Mouse (Mus musculus): ENCODE data around the gene Tmem189.

The Tmem189 gene

DNA sequence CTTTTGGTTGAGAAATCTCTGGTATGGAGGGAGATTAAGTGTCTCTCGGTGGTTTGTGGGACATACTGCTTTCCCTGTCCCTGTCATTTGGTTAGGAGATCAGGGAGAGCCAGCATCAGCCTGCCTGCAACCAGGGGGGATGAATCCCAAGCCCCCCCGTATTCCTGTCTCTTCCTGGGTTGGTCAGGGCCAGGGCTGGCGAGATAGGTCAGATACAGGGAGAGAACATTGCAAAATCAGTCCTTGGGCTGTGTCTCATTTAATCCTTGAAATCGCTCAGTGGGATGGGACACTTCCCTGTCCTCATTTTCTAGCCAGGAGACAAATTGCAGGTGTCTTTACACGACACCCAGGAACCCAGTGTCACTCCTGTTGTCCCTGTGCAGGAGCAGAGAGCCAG lies 10.4 kb upstream of the Tmem189 start:
- DNase-seq, result no peak

DNA sequence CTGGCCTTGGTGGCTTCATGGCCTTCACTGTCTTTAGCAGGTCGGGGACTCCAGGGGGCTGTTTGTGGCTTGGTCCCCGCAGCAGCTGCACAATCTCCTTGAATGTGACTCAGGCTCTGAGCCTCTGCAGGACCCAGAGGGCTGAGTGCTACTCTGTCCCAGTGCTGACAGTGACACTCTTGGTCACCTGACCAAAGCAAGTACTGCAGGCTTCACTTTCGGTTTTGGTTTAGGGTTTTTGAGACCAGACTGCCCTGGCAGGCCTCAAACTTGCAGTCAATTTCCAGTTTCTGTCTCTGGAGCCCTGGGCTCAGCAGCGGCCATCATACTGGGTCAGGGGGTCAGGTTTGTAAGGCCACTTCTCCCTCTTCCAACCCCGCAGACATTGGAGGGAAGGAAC lies 8.3 kb upstream of the Tmem189 start:
- peak; percentile 55 for DNase-seq

DNA sequence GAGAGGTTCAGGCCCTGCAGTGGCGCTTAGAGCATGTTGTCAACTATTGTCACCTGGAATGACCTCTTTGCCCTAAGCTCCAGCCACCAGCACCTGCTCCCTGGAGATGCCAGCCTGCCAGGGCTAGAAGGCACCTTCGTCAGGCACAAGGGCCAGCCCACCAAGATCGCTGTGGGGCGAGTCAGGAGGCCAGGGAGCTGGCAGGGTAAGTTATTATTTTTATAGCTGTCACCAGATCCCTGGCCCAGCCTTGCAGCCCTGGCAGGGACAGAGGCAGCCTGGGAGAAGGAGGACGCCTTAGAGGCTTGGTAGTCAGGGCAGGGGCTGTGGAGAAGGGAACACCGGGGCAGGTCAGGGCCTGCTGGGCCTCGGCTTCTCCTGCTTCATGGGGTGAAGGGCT lies 6.5 kb upstream of the Tmem189 start:
- no peak for DNase-seq

GRCm38 (mm10) chr2:167695491-167695890 lies 5.9 kb upstream of the Tmem189 start:
- no peak for DNase-seq

- DNase-seq, result no peak
Observed at GRCm38 (mm10) chr2:167694963-167695362, 5.3 kb upstream of the Tmem189 start.

GRCm38 (mm10) chr2:167694244-167694643 lies 4.6 kb upstream of the Tmem189 start:
- no peak for DNase-seq

- no peak for DNase-seq
Observed at GRCm38 (mm10) chr2:167693540-167693939, 3.9 kb upstream of the Tmem189 start.

DNA sequence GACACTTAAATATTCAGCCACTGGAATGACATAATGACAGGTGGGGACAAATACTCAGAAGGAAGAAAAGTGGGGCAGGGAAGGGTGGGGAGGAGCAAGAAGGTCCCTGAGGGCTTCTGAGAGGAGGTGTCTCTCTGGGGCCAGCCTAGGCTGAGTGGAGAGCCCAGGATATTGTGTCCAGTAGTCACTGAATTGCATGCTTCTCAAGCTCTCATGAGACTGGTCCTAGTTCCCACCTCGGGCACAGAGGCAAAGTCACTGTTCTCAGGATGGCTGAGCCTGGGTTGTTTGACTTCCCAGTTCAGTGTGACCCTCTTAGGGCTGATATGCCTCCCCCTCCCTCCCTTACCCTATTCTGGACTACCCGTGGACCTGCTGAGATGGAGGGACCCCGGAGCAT lies 3.2 kb upstream of the Tmem189 start:
- no peak for DNase-seq

DNA sequence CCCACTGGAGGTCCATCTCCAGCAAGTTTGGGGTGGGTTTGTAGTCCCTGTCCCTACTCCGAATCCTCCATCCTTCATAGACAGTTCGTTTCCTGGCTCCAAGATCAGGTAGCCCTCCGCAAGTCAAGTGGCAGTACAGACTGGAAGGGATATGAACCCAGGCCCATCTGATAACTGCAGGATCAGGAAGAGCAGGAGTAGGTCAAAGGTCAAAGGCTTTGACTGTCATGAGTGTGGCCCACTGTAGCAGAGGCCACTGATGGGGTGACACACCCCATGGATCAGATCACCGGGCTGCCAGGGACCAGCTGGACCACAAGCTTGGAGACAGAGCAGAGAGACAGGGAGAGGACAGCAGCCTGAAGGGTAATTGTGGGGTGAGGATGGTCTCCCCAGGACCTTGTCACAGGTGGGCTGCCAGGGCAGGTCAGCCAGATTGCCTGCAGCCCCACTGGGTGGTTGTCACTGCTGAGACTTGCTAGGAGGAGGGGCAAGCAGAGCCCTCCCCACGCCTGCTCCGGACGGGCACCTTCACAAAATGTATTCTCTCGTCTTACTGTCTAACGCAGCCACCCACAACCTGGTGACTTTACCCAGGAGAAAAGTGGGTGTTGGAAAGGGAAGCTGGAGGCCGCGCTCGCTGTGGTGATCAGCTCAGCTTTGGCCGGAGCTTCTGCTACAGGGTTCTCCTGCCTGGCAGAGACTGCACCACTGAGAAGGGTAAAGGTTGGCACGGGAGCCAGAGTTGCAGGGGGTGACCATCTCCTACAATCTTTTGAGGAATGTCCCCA lies 2.4 kb upstream of the Tmem189 start:
- no peak for DNase-seq

DNA sequence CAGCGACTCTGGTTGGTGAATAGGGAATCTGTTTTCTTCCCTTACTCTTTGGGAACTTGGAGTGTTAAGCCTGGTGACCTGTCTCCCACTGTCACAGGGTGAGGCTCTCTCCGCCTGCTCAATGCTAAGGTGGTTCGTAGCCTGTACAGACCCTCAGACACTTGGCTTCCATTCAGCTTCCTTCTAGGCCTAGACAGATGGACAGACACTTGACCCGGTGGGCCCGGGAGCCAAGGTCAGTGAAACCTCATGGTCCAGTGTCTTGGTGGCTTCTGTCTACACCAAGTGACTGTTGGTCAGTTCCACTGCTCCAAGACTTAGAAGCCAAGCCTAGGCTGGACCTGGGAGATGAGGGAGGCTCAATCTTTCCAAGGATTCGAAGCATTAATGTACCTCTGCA lies 1.8 kb upstream of the Tmem189 start:
- DNase-seq, result no peak

GRCm38 (mm10) chr2:167690962-167691311 lies 1.3 kb upstream of the Tmem189 start:
- no peak for DNase-seq

GRCm38 (mm10) chr2:167690219-167690961 lies 768 bp upstream of the Tmem189 start:
- peak; percentile 52 for DNase-seq

GRCm38 (mm10) chr2:167688498-167689451 lies 847 bp downstream of the Tmem189 start, which contains the start of gene Cebpb:
Gene Cebpb, plus strand, starts transcription at chr2:167688915.
- peak; percentile 86 for DNase-seq

- DNase-seq, result no peak
Observed at GRCm38 (mm10) chr2:167688126-167688497, 1.5 kb downstream of the Tmem189 start.

GRCm38 (mm10) chr2:167687651-167688101 lies 1.9 kb downstream of the Tmem189 start:
- DNase-seq, result no peak

- no peak for DNase-seq
Observed at GRCm38 (mm10) chr2:167687250-167687586, 2.4 kb downstream of the Tmem189 start.

DNA sequence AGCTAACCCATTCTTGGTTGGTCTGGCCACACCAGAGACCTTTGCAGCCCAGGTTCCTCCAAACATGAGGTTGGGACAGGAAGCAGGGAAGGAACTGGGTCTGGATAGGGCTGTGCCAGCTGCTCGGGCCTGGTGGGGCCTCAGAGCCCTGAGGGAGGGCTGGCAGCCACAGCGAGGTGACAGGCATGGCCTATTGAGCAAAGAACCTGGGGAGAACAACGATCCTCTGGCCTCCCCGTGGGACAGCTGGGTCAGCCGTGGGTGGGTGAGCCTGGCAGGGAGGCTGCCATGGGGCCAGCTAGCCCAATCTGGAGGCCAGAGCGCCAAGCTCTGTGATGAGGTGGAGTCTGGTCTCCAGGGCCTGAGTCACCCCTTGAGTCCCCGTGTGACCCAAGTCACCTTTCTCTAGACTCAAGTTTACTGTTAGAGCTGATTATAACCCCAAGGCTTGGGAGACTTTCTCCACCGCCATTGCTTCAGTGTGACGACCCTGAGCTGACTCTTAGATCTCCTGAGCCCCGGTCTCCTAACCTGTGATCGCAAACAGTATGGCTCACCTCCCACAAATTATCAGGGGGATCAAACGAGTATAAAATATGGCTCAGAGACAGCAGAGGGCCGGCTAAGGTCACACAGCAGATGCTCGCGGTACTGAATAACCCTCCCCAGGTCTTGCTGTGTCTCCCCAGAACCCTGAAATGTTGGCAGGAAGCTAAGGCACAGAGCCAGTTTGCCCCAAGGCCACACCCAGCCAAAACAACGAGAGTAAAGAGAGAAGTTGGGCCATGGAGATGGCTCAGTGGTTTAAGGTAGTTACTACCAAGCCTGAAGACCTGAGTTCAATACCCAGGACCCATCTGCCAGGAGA lies 3.0 kb downstream of the Tmem189 start:
- DNase-seq, result no peak

DNA sequence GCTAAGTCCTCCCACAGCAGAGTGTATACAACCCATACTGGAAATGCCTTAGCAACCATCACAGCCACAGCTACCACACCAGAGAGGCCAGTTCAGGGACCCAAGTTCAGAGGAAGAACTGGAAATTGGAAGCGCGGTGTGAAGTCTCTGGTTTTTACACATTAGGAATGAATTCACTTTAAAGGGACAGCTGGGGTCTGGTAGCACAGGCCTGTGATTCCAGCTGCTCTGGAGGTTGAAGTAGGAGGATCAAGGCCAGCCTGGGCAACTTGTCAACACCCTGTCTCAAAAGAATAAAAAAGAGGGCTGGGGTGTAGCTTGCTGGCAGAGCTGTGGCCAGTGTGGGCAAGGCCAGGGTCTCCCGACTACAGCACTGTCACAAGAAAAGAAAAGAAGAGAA lies 3.8 kb downstream of the Tmem189 start:
- DNase-seq, result no peak

DNA sequence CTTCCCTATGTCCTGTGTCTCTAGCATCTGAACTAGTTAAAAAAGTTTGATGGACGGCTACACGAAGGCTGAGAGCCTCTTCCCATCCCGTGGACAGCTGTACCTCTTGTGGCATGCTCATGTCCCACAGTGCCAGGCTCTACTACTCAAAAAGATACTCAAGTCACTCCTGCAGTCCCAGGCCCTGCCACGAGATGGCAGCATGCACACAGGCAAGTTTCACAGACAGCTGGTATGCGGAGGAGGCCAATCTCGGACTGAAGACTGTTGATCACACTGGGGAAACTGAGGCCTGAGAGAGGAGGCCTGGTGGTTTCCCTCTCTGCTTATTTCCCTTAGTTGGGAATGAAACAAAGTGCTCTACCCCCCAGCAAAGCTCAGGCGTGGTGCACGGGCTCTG lies 4.5 kb downstream of the Tmem189 start:
- peak; percentile 96 for DNase-seq

DNA sequence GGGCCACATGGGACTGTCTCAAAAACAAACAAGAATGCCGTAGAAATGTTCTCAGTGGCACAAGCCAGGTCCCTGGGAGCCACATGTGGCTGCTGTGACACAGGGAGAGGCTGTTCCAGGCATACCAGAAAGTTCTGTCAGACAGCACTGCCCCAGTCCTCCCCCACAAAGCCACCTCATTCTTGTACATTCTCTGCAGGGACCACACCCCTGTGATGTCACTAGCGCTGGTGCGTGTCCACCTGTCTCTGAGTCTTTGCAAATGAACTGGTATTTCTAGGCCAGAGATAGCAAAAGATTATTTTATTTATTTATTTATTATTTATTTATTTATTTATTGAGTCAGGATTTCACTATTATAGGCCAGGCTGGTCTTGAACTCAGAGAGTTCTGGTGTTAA lies 5.9 kb downstream of the Tmem189 start:
- DNase-seq, result no peak

- DNase-seq, result peak; percentile 87
Observed at GRCm38 (mm10) chr2:167680657-167681056, 9.0 kb downstream of the Tmem189 start.

GRCm38 (mm10) chr2:167679902-167680430 lies 9.7 kb downstream of the Tmem189 start:
- peak; percentile 96 for DNase-seq

Data from thymus, postnatal 4 days (tissue).